Mouse (Mus musculus): Measurements from ENCODE around the gene Calhm5. TPM values are rescaled to one million over a fixed set of nuclear protein-coding genes. Genes with fewer than 3 reads are reported as not detected.

Gene Calhm5
- polyA plus RNA-seq, 1 experiment from 2014 or later, result 0.74 TPM

- H3K4me1 ChIP-seq, result no peaks in the 10 kb centered on the region
- H3K27me3 ChIP-seq, result no peaks in the 10 kb centered on the region
- no peak overlapping the region for H3K4me2 ChIP-seq
- no peaks in the 10 kb centered on the region for H3K36me3 ChIP-seq
- H3K4me3 ChIP-seq (replicated peaks), result no peak overlapping the region
- H3K9ac ChIP-seq, result no peak overlapping the region
- 58% methylated on average over 3 of the region's 3 CpGs for WGBS
- H3K9me3 ChIP-seq (replicated peaks), result no peaks in the 10 kb centered on the region
- H3K27ac ChIP-seq, result no peak overlapping the region
- no peak for ATAC-seq (replicated peaks; ENCODE audit: low FRiP score)
These were observed 29.7 kb downstream of the Calhm5 start for GRCm38 (mm10) chr10:34066591-34066990.

GRCm38 (mm10) chr10:34053987-34054386 lies 42.3 kb downstream of the Calhm5 start:
- H3K9ac ChIP-seq, result no peak overlapping the region
- no peak overlapping the region for H3K4me3 ChIP-seq (replicated peaks)
- no peaks in the 10 kb centered on the region for H3K4me1 ChIP-seq
- 82% methylated on average over 2 of the region's 2 CpGs for WGBS
- no peak overlapping the region for H3K27ac ChIP-seq
- no peaks in the 10 kb centered on the region for H3K9me3 ChIP-seq (replicated peaks)
- no peaks in the 10 kb centered on the region for H3K27me3 ChIP-seq
- ATAC-seq (replicated peaks; ENCODE audit: low FRiP score), result no peak
- H3K4me2 ChIP-seq, result no peak overlapping the region
- no peaks in the 10 kb centered on the region for H3K36me3 ChIP-seq

GRCm38 (mm10) chr10:34044210-34044609 lies 52.1 kb downstream of the Calhm5 start, which contains the start of gene Calhm4:
TSS of gene Calhm4 (minus strand) at chr10:34044310.
- Histone ChIP-seq H3K9me3 (replicated peaks) (no peaks in the 10 kb centered on the region), H3K4me3 (replicated peaks) (no peak within 1 kb of the TSS), H3K27ac (no peak within 1 kb of the TSS), H3K4me1 (no peaks in the 10 kb centered on the region), H3K36me3 (no peaks in the 10 kb centered on the region), H3K27me3 (0 out of 2 replicates have a peak, but pooled peaks cover 2% of the 10 kb centered on the region), H3K4me2 (no peak within 1 kb of the TSS), H3K9ac (no peak within 1 kb of the TSS)
- 83% methylated on average over 5 of the region's 5 CpGs for WGBS
- ATAC-seq (replicated peaks; ENCODE audit: low FRiP score), result no peak

Other genes starting within 250 kb of the Calhm5 start
- gene Sult3a1, start 238.8 kb downstream of the Calhm5 start, polyA plus RNA-seq (2015; fragmentation: Nextera tagmentation; extraction: Ambion mirVana), result not detected in 2 replicates
- 0.05 and 0.14 TPM in 2 replicates for gene Rsph4a, start 191.4 kb downstream of the Calhm5 start, polyA plus RNA-seq (2015; fragmentation: Nextera tagmentation; extraction: Ambion mirVana)
- 21.5 and 21.9 TPM in 2 replicates for gene Zup1, start 145.2 kb downstream of the Calhm5 start, polyA plus RNA-seq (2015; fragmentation: Nextera tagmentation; extraction: Ambion mirVana)
- 121 and 133 TPM in 2 replicates for gene Rwdd1, start 76.9 kb downstream of the Calhm5 start, polyA plus RNA-seq (2015; fragmentation: Nextera tagmentation; extraction: Ambion mirVana)
- not detected in 2 replicates for gene Trappc3l, start 58.9 kb downstream of the Calhm5 start, polyA plus RNA-seq (2015; fragmentation: Nextera tagmentation; extraction: Ambion mirVana)
- gene Calhm4, start 52.2 kb downstream of the Calhm5 start, polyA plus RNA-seq (2015; fragmentation: Nextera tagmentation; extraction: Ambion mirVana), result not detected in 2 replicates
- gene Calhm6, start 31.5 kb upstream of the Calhm5 start, polyA plus RNA-seq (2015; fragmentation: Nextera tagmentation; extraction: Ambion mirVana), result 0.75 and 0.90 TPM in 2 replicates
- 22.2 and 23.5 TPM in 2 replicates for gene Dse, start 111.2 kb upstream of the Calhm5 start, polyA plus RNA-seq (2015; fragmentation: Nextera tagmentation; extraction: Ambion mirVana)
- gene Tspyl1, start 185.7 kb upstream of the Calhm5 start, polyA plus RNA-seq (2015; fragmentation: Nextera tagmentation; extraction: Ambion mirVana), result 64.8 and 67.1 TPM in 2 replicates
- 11.2 and 14.8 TPM in 2 replicates for gene Tspyl4, start 200.9 kb upstream of the Calhm5 start, polyA plus RNA-seq (2015; fragmentation: Nextera tagmentation; extraction: Ambion mirVana)